In genomic region chr3:152788301-152788953, GRCm38 (mm10) we compare ENCODE assay signal across 5 mouse cellular contexts.
A peak's percentile ranks its signal among the peaks of the same experiment; 100 is the strongest.
DNase-seq lines count a peak whose midpoint lies in the region; ATAC-seq and TF ChIP-seq lines count a peak whose summit lies in the region.
"Not testable (repeated sequence)": the region's sequence is repeated elsewhere in the genome, so short reads cannot be mapped to it uniquely, and the experiment has no call there.

No protein-coding gene starts in this region.

- H3K9ac ChIP-seq in forebrain, embryonic 11.5 days (ENCODE audit: low read length), result not testable (repeated sequence)

- H3K4me1 ChIP-seq in forebrain, embryonic 11.5 days (replicated peaks; ENCODE audit: control insufficient read depth, insufficient read depth, low read length), result not testable (repeated sequence)

- TF ChIP-seq POLR2A in myocyte (IDR thresholded peaks at IDR 0.05; ENCODE audit: insufficient read length, low read depth), result not testable (repeated sequence)

- H3K27ac ChIP-seq in forebrain, embryonic 11.5 days (ENCODE audit: low read depth, low read length), result not testable (repeated sequence)

- not testable (repeated sequence) for ATAC-seq in forebrain, embryonic 11.5 days (replicated peaks; ENCODE audit: low FRiP score)

- H3K36me3 ChIP-seq in forebrain, embryonic 11.5 days (ENCODE audit: control insufficient read depth, insufficient read depth, low read length); myocyte (ENCODE audit: control insufficient read depth, insufficient read depth): not testable (repeated sequence)

- H3K4me2 ChIP-seq in forebrain, embryonic 11.5 days (ENCODE audit: low read depth, low read length, severe bottlenecking), result not testable (repeated sequence)
- peak overlapping the region; percentile 12 for H3K4me2 ChIP-seq in myocyte (ENCODE audit: low read depth)

- peak; percentile 86 for DNase-seq in 3T3-L1 (ENCODE audit: low read depth, low spot score)
- peak; percentile 16 for DNase-seq in MN1 (ENCODE audit: low spot score)
- DNase-seq in NIH3T3 (ENCODE audit: low read depth), result peak; percentile 70
- peak; percentile 7 for DNase-seq in forebrain, embryonic 11.5 days (ENCODE audit: low spot score)

- 82% methylated on average over 5 of the region's 5 CpGs for WGBS in forebrain, embryonic 11.5 days

- not testable (repeated sequence) for H3K9me3 ChIP-seq in forebrain, embryonic 11.5 days (ENCODE audit: control insufficient read depth, low read length)

- not testable (repeated sequence) for H3K79me2 ChIP-seq in myocyte (ENCODE audit: control insufficient read depth, insufficient read depth)

- H3ac ChIP-seq in myocyte (ENCODE audit: control insufficient read depth, insufficient read length), result not testable (repeated sequence)

- H3K27me3 ChIP-seq in forebrain, embryonic 11.5 days (ENCODE audit: control insufficient read depth, insufficient read depth, low read length); myocyte (ENCODE audit: control insufficient read depth, insufficient read depth, insufficient read length): not testable (repeated sequence)

- not testable (repeated sequence) for H3K4me3 ChIP-seq in forebrain, embryonic 11.5 days (ENCODE audit: low read depth, low read length); myocyte

Comparison
In these comparisons a context has a peak if more than half of its experiments do, and no peak if none do; other contexts are left out.
1. DNase-seq: peak in every context shown above with its lines; median percentile 86 in 3T3-L1; 70 in NIH3T3; 16 in MN1; 7 in forebrain, embryonic 11.5 days.